Mouse (Mus musculus) small intestine, adult 2 months (tissue): ENCODE data around the gene Nrf1. TPM values are rescaled to one million over a fixed set of nuclear protein-coding genes. Genes with fewer than 3 reads are reported as not detected.

Experiments
- H3K27ac ChIP-seq: fragments of 200-500 bp; 2 replicates; pipeline ENCODE4 v1.5.1; 2012; ENCODE audit warnings: low read depth, low read length, control low read depth, inconsistent platforms; ENCODE audit not compliant: insufficient read depth
- H3K27me3 ChIP-seq: fragments of 200-500 bp; 2 replicates; pipeline ENCODE4 v1.6.1; 2012; ENCODE audit warnings: mild to moderate bottlenecking, moderate library complexity, low read length, inconsistent platforms; ENCODE audit not compliant: control insufficient read depth, insufficient read depth
- H3K36me3 ChIP-seq: fragments of 200-500 bp; 2 replicates; pipeline ENCODE4 v1.6.1; 2012; ENCODE audit warnings: mild to moderate bottlenecking, low read length, control low read depth, inconsistent platforms; ENCODE audit not compliant: control insufficient read depth, insufficient read depth
- H3K4me1 ChIP-seq: fragments of 200-500 bp; 2 replicates; pipeline ENCODE4 v1.6.1; 2012; ENCODE audit warnings: low read length, inconsistent platforms, mixed read lengths; ENCODE audit not compliant: control insufficient read depth, insufficient read depth, insufficient read length
- H3K4me3 ChIP-seq: fragments of 200-500 bp; 2 replicates; pipeline ENCODE4 v1.5.1; 2012; ENCODE audit warnings: low read depth, mild to moderate bottlenecking, control low read depth, inconsistent platforms, low read length, moderate library complexity
- CTCF ChIP-seq: fragments of 200-500 bp; IDR thresholded peaks from 2 replicates; pipeline ENCODE4 v1.5.1; 2012; ENCODE audit warnings: low read depth, mild to moderate bottlenecking, control low read depth, inconsistent platforms, low read length, moderate library complexity, mixed read lengths; ENCODE audit not compliant: insufficient replicate concordance, insufficient read length; ENCODE audit errors: extremely low read depth
- POLR2A ChIP-seq: fragments of 200-500 bp; IDR thresholded peaks from 2 replicates; pipeline ENCODE4 v1.6.1; 2012; ENCODE audit warnings: low read depth, mild to moderate bottlenecking, control low read depth, inconsistent platforms, low read length, moderate library complexity
- WGBS: fragments of 180-500 bp; shearing (Covaris S2); methylation state at CpG from one replicate; pipeline ENCODE4 v1.1.7; 2018; 5-methylcytosine and 5-hydroxymethylcytosine counted together
- polyA plus RNA-seq: library from polyadenylated mRNA; depleted of rRNA; stranded (reverse); fragments of >200 nt; gene quantifications from 2 replicates; pipeline ENCODE4 v1.2.3, GENCODE M21; 2012

The Nrf1 gene
- polyA plus RNA-seq, 1 experiment = 21.6 TPM

- WGBS = 78% methylated on average over 3 of the region's 3 CpGs
- no peak overlapping the region for H3K27ac ChIP-seq
- TF ChIP-seq POLR2A (no peak), CTCF (no peak)
Measured at GRCm38 (mm10) chr6:30042483-30042882, 5.3 kb upstream of the Nrf1 start.

GRCm38 (mm10) chr6:30048163-30048500, 344 bp downstream of the Nrf1 start:
- TF ChIP-seq POLR2A = no peak
- peak overlapping the region; percentile 95 for H3K4me3 ChIP-seq
- H3K4me1 ChIP-seq = no peaks in the 10 kb centered on the region; the same call in 1 of the 2 replicates
- 1% methylated on average over 45 of the region's 45 CpGs for WGBS
- H3K36me3 ChIP-seq = no peaks in the 10 kb centered on the region
- peak overlapping the region; percentile 99 for H3K27ac ChIP-seq
- H3K27me3 ChIP-seq = no peaks in the 10 kb centered on the region

More at GRCm38 (mm10) chr6:30042483-30042882, 5.3 kb upstream of the Nrf1 start:
- no peaks in the 10 kb centered on the region for H3K36me3 ChIP-seq
- no peaks in the 10 kb centered on the region for H3K27me3 ChIP-seq
- H3K4me3 ChIP-seq = no peak overlapping the region
- H3K4me1 ChIP-seq = no peaks in the 10 kb centered on the region

GRCm38 (mm10) chr6:30048501-30049353, 939 bp downstream of the Nrf1 start:
- Histone ChIP-seq H3K27ac (peak overlapping the region; percentile 99), H3K27me3 (no peaks in the 10 kb centered on the region), H3K4me1 (no peaks in the 10 kb centered on the region; the same call in 1 of the 2 replicates), H3K36me3 (no peaks in the 10 kb centered on the region), H3K4me3 (peak overlapping the region; percentile 95)
- under 1% methylated on average over 53 of the region's 54 CpGs for WGBS
- TF ChIP-seq CTCF = no peak
- no peak for TF ChIP-seq POLR2A

- Histone ChIP-seq H3K27me3 (no peaks in the 10 kb centered on the region), H3K4me3 (no peak overlapping the region), H3K4me1 (no peaks in the 10 kb centered on the region; the same call in 1 of the 2 replicates), H3K27ac (no peak overlapping the region), H3K36me3 (no peaks in the 10 kb centered on the region)
- WGBS = 64% methylated on average over 1 of the region's 1 CpGs
- TF ChIP-seq POLR2A (no peak), CTCF (no peak)
Measured at GRCm38 (mm10) chr6:30053116-30053515, 5.3 kb downstream of the Nrf1 start.

- no peaks in the 10 kb centered on the region for H3K27me3 ChIP-seq
- H3K27ac ChIP-seq = no peak overlapping the region
- H3K4me3 ChIP-seq = no peak overlapping the region
- WGBS = 90% methylated on average over 2 of the region's 2 CpGs
- H3K4me1 ChIP-seq = no peaks in the 10 kb centered on the region
- TF ChIP-seq POLR2A = no peak
- no peak for TF ChIP-seq CTCF
- no peaks in the 10 kb centered on the region for H3K36me3 ChIP-seq
Measured at GRCm38 (mm10) chr6:30062544-30062943, 14.8 kb downstream of the Nrf1 start.

- no peak for TF ChIP-seq POLR2A
- no peak for TF ChIP-seq CTCF
- Histone ChIP-seq H3K36me3 (no peaks in the 10 kb centered on the region), H3K4me3 (no peak overlapping the region), H3K4me1 (no peaks in the 10 kb centered on the region), H3K27ac (no peak overlapping the region), H3K27me3 (no peaks in the 10 kb centered on the region)
- WGBS = 81% methylated on average over 2 of the region's 2 CpGs
Measured at GRCm38 (mm10) chr6:30065369-30065768, 17.6 kb downstream of the Nrf1 start.

GRCm38 (mm10) chr6:30066746-30067145, 19.0 kb downstream of the Nrf1 start:
- Histone ChIP-seq H3K27me3 (no peaks in the 10 kb centered on the region), H3K4me3 (no peak overlapping the region), H3K4me1 (no peaks in the 10 kb centered on the region; the same call in 1 of the 2 replicates), H3K27ac (no peak overlapping the region), H3K36me3 (no peaks in the 10 kb centered on the region)
- TF ChIP-seq POLR2A = no peak
- no peak for TF ChIP-seq CTCF
- 94% methylated on average over 2 of the region's 2 CpGs for WGBS
